Mouse (Mus musculus) heart, adult 2 months (tissue): Measurements from ENCODE around the gene Sh3yl1. TPM values are rescaled to one million over a fixed set of nuclear protein-coding genes. Genes with fewer than 3 reads are reported as not detected.

ENCODE experiments used
- DNase-seq, 2 experiments: peaks; one replicate each; pipeline ENCODE4 v3.0.0; 2021
- H3K27ac ChIP-seq: fragments of 200-600 bp; 2 replicates; pipeline ENCODE4 v1.8.1; 2022
- H3K27me3 ChIP-seq: fragments of 200-500 bp; 2 replicates; pipeline ENCODE4 v1.6.1; 2012; ENCODE audit warnings: mild to moderate bottlenecking, low read length, inconsistent platforms, mixed read lengths; ENCODE audit not compliant: control insufficient read depth, insufficient read depth
- H3K36me3 ChIP-seq: fragments of 200-500 bp; 2 replicates; pipeline ENCODE4 v1.6.1; 2012; ENCODE audit warnings: low read length, inconsistent platforms; ENCODE audit not compliant: control insufficient read depth, insufficient read depth
- H3K4me1 ChIP-seq: fragments of 200-500 bp; 2 replicates; pipeline ENCODE4 v1.6.1; 2011; ENCODE audit warnings: low read length; ENCODE audit not compliant: control insufficient read depth, insufficient read depth
- H3K4me3 ChIP-seq: fragments of 200-600 bp; 2 replicates; pipeline ENCODE4 v1.8.1; 2022
- H3K79me2 ChIP-seq: fragments of 200-500 bp; replicated peaks from 2 replicates; pipeline ENCODE4 v1.6.1; 2012; ENCODE audit warnings: mild to moderate bottlenecking, inconsistent platforms, low read length, moderate library complexity, mixed read lengths; ENCODE audit not compliant: control insufficient read depth, insufficient read depth
- H3K9ac ChIP-seq: fragments of 200-500 bp; 2 replicates; pipeline ENCODE4 v1.6.1; 2012; ENCODE audit warnings: low read depth, mild to moderate bottlenecking, control low read depth, inconsistent platforms, low read length, mixed read lengths
- CTCF ChIP-seq: fragments of 200-600 bp; IDR thresholded peaks from 2 replicates; pipeline ENCODE4 v1.8.1; 2022; ENCODE audit warnings: antibody characterized with exemption, mild to moderate bottlenecking, moderate library complexity
- EP300 ChIP-seq: fragments of 200-500 bp; IDR thresholded peaks from 2 replicates; pipeline ENCODE4 v1.6.1; 2011; ENCODE audit warnings: low read depth, low read length, control low read depth; ENCODE audit not compliant: insufficient read depth
- POLR2A ChIP-seq: fragments of 200-500 bp; IDR thresholded peaks from 2 replicates; pipeline ENCODE4 v1.6.1; 2011; ENCODE audit warnings: mild to moderate bottlenecking, low read depth, low read length, control low read depth; ENCODE audit not compliant: insufficient read depth
- WGBS: fragments of 180-500 bp; shearing (Covaris S2); methylation state at CpG from one replicate; pipeline ENCODE4 v1.1.7; 2018; 5-methylcytosine and 5-hydroxymethylcytosine counted together
- intact Hi-C: fragments of 180-260 bp; cut with DNase I; formaldehyde crosslinking; loops from one replicate; pipeline ENCODE4 v1.15.1; 2025
- polyA plus RNA-seq: library from polyadenylated mRNA; depleted of rRNA; stranded (reverse); fragments of >200 nt; gene quantifications from 2 replicates; pipeline ENCODE4 v1.2.3, GENCODE M21; 2012
- total RNA-seq, 2 experiments: library from RNA; stranded (reverse); gene quantifications; 2 replicates each; pipeline ENCODE4 v1.2.3; 2021

Sh3yl1 gene
- total and polyA plus RNA-seq, 3 experiments = 0.88 to 2.0 (median 1.5) TPM

DNA sequence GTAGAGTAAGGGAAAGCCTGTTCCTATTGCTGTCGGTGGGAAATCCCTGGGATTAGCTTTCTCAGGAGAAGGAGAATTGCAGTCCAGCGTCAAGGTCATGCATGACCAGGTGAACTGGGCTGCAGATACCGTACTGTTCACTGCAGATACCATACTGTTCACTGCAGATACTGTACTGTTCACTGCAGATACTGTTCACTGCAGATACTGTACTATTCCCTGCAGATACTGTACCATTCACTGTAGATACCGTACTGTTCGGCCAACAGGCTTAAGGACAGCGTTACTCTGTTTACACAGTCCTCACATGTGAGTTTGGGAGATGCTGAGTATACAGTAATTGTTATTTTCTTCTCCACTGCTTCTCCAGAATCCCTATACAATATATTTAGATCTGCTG is 16.7 kb downstream of the Sh3yl1 start:
- Histone ChIP-seq H3K4me3 (no peak overlapping the region), H3K9ac (no peak overlapping the region), H3K4me1 (no peaks in the 10 kb centered on the region), H3K36me3 (no peaks in the 10 kb centered on the region), H3K27me3 (no peaks in the 10 kb centered on the region), H3K79me2 (no peaks in the 10 kb centered on the region), H3K27ac (no peak overlapping the region)
- WGBS = 87% methylated on average over 6 of the region's 6 CpGs
- no peak for DNase-seq
- TF ChIP-seq POLR2A (no peak), CTCF (no peak), EP300 (no peak)
- intact Hi-C loops = no loop called here

GRCm38 (mm10) chr12:30933299-30933698 is 21.8 kb downstream of the Sh3yl1 start:
- Histone ChIP-seq H3K4me1 (no peaks in the 10 kb centered on the region), H3K27me3 (no peaks in the 10 kb centered on the region), H3K36me3 (no peaks in the 10 kb centered on the region), H3K27ac (no peak overlapping the region), H3K4me3 (no peak overlapping the region), H3K79me2 (no peaks in the 10 kb centered on the region), H3K9ac (no peak overlapping the region)
- DNase-seq = no peak
- intact Hi-C loops = no loop called here
- TF ChIP-seq EP300 (no peak), POLR2A (no peak), CTCF (no peak)
- WGBS = 86% methylated on average over 2 of the region's 2 CpGs

DNA sequence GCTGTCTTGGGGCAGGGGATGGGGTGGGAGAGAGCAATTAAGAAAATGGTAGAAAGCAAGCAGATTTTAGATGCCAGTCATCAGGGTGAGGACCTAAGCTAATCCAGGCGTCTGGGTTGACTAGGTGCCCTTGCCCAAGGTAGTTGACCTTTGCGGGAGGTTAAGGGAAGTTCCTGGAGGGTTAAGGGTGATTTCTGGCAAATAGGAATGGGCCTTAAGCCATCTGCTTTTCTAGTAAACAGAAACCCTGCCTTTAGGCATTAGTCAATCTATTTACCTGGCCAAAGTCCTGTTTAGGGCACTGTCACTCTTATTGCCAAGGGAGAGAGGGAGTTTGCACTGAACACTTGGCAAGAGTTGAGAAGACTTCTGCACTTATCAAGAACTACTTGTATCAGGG is 25.4 kb downstream of the Sh3yl1 start:
- intact Hi-C loops = no loop called here
- no peak overlapping the region for H3K9ac ChIP-seq
- no peaks in the 10 kb centered on the region for H3K79me2 ChIP-seq
- H3K4me3 ChIP-seq = no peak overlapping the region
- H3K36me3 ChIP-seq = no peaks in the 10 kb centered on the region
- no peaks in the 10 kb centered on the region for H3K27me3 ChIP-seq
- WGBS = 72% methylated on average over 2 of the region's 2 CpGs
- no peaks in the 10 kb centered on the region for H3K4me1 ChIP-seq
- TF ChIP-seq EP300 (no peak), POLR2A (no peak), CTCF (no peak)
- no peak overlapping the region for H3K27ac ChIP-seq
- no peak for DNase-seq

DNA sequence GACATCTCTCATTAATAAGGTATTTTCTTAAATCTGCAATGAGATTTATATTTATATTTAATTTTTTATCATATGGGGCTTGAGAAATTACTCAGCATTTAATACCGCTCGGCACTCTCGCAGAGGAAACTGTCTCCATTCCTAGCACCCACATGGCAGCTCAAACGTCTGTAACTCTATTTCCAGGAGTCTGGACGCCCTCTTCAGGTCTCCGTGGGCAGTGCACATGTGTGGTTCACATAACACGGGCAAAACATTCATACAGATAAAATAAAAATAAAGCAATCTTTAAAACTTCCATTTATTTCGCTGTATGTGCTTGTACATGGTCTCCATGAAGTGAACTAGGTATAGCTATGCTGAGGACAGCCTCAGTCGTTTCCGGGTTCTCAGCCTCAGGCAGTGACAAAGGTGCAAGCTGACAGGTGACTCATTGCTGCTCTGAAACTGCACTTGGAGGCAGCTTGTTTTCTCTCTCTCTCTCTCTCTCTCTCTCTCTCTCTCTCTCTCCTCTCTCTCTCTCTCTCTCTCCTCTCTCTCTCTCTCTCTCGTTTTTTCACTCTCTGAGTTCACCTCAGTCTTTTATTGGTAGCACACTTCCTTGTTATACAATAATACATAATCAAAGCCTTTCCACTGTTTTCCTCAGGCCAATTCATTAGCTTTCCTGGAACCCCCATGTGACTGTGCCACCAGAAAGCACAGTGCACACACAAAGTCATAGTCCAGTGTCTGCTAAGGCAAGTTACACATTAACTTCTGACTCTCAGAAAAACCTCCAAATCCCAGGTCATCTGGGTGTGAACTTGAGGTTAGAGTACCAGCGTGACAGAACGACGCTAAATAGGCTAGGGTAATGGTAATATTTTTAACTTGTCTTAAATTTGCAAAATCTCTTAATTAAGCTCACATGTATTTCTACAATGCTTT is 31.9 kb downstream of the Sh3yl1 start:
- Histone ChIP-seq H3K79me2 (no peaks in the 10 kb centered on the region), H3K4me3 (no peak overlapping the region), H3K9ac (no peak overlapping the region), H3K27ac (no peak overlapping the region), H3K4me1 (no peaks in the 10 kb centered on the region), H3K36me3 (no peaks in the 10 kb centered on the region), H3K27me3 (no peaks in the 10 kb centered on the region)
- intact Hi-C loops = no loop called here
- TF ChIP-seq EP300 = no peak
- no peak for TF ChIP-seq CTCF
- no peak for TF ChIP-seq POLR2A
- 89% methylated on average over 14 of the region's 14 CpGs for WGBS
- DNase-seq = no peak

DNA sequence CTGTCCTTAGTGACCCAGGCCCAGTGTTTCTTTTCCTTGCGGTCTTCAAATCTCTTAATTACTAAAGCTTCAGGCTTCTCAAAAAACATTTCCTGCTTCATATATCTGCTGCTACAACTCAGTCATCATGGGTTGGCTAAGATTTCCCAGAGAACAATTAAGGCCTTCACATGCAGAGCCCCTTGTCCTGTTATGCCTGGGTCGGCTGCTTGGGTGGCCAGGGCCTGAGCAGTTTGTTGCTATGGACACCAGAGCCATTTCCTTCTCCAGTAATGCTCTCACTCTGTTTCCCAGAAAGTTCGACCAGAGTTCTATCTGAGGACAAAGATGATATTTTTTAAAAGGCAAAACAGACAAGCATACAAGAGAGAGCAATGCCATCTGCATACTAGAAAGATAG is 32.7 kb downstream of the Sh3yl1 start:
- Histone ChIP-seq H3K4me1 (no peaks in the 10 kb centered on the region), H3K27ac (no peak overlapping the region), H3K36me3 (no peaks in the 10 kb centered on the region), H3K27me3 (no peaks in the 10 kb centered on the region), H3K9ac (no peak overlapping the region), H3K4me3 (no peak overlapping the region), H3K79me2 (no peaks in the 10 kb centered on the region)
- no peak for TF ChIP-seq EP300
- TF ChIP-seq CTCF = no peak
- TF ChIP-seq POLR2A = no peak
- DNase-seq = no peak
- intact Hi-C loops = no loop called here
- WGBS = 58% methylated on average over 3 of the region's 3 CpGs

GRCm38 (mm10) chr12:30970700-30971099 is 59.2 kb downstream of the Sh3yl1 start:
- no peak overlapping the region for H3K27ac ChIP-seq
- 56% methylated on average over 2 of the region's 2 CpGs for WGBS
- intact Hi-C loops = no loop called here

More at GRCm38 (mm10) chr12:30970700-30971099, 59.2 kb downstream of the Sh3yl1 start:
- Histone ChIP-seq H3K27me3 (no peaks in the 10 kb centered on the region), H3K4me3 (no peak overlapping the region), H3K79me2 (no peaks in the 10 kb centered on the region), H3K4me1 (no peaks in the 10 kb centered on the region), H3K36me3 (no peaks in the 10 kb centered on the region), H3K9ac (no peak overlapping the region)
- no peak for DNase-seq
- TF ChIP-seq CTCF = no peak
- TF ChIP-seq EP300 = no peak
- no peak for TF ChIP-seq POLR2A
